Mouse (Mus musculus) myocyte (in vitro differentiated cells): ENCODE data around the gene Pum2. TPM values are rescaled to one million over a fixed set of nuclear protein-coding genes. Genes with fewer than 3 reads are reported as not detected.
"Not testable (repeated sequence)": the region's sequence is repeated elsewhere in the genome, so short reads cannot be mapped to it uniquely, and the experiment has no call there.

ENCODE experiments used
- H3K27me3 ChIP-seq: one replicate; pipeline ENCODE4 v1.6.1; 2011; ENCODE audit not compliant: control insufficient read depth, insufficient read depth, insufficient read length
- H3K36me3 ChIP-seq: one replicate; pipeline ENCODE4 v1.6.1; 2011; ENCODE audit not compliant: control insufficient read depth, insufficient read depth
- H3K4me2 ChIP-seq: one replicate; pipeline ENCODE4 v1.6.1; 2011; ENCODE audit warnings: low read depth, control low read depth
- H3K4me3 ChIP-seq: one replicate; pipeline ENCODE4 v1.5.1; 2011; ENCODE audit warnings: mild to moderate bottlenecking, control low read depth, moderate library complexity
- H3K79me2 ChIP-seq: one replicate; pipeline ENCODE4 v1.6.1; 2011; ENCODE audit not compliant: control insufficient read depth, insufficient read depth
- H3ac ChIP-seq: one replicate; pipeline ENCODE4 v1.6.1; 2011; ENCODE audit not compliant: control insufficient read depth, insufficient read length
- CEBPB ChIP-seq: IDR thresholded peaks from 2 replicates; pipeline ENCODE4 v1.6.1; 2011; ENCODE audit warnings: mild to moderate bottlenecking, moderate library complexity; ENCODE audit not compliant: poor library complexity, insufficient read depth, severe bottlenecking
- E2F4 ChIP-seq: IDR thresholded peaks from one replicate; pipeline ENCODE4 v1.6.1; 2011; ENCODE audit warnings: mild to moderate bottlenecking, control low read depth, moderate library complexity; ENCODE audit not compliant: insufficient read depth
- MAX ChIP-seq: IDR thresholded peaks from one replicate; pipeline ENCODE4 v1.6.1; 2011; ENCODE audit warnings: low read depth, mild to moderate bottlenecking, control low read depth
- MYOD1 ChIP-seq, 3 experiments: IDR thresholded peaks; one replicate each; pipeline ENCODE4 v1.6.1; 2011; ENCODE audit warnings: control low read depth in 2 of 3, low read depth in 2 of 3, mild to moderate bottlenecking in 2 of 3, moderate library complexity in 1 of 3; ENCODE audit not compliant: insufficient read length in 2 of 3, control insufficient read depth in 1 of 3
- MYOG ChIP-seq, 3 experiments: IDR thresholded peaks; one replicate each; pipeline ENCODE4 v1.6.1; 2011; ENCODE audit warnings: control low read depth in 2 of 3, low read depth in 2 of 3, mild to moderate bottlenecking in 2 of 3; ENCODE audit not compliant: insufficient read length in 2 of 3, control insufficient read depth in 1 of 3, insufficient read depth in 1 of 3
- POLR2A ChIP-seq: IDR thresholded peaks from one replicate; pipeline ENCODE4 v1.6.1; 2011; ENCODE audit warnings: low read depth, mild to moderate bottlenecking, control low read depth, moderate library complexity; ENCODE audit not compliant: insufficient read length
- POLR2AphosphoS2 ChIP-seq: IDR thresholded peaks from one replicate; pipeline ENCODE4 v1.6.1; 2011; ENCODE audit warnings: low read depth, control low read depth; ENCODE audit not compliant: insufficient read length
- REST ChIP-seq: IDR thresholded peaks from one replicate; pipeline ENCODE4 v1.6.1; 2011; ENCODE audit warnings: mild to moderate bottlenecking, control low read depth, moderate library complexity; ENCODE audit not compliant: insufficient read depth, insufficient read length
- SRF ChIP-seq: IDR thresholded peaks from one replicate; pipeline ENCODE4 v1.6.1; 2011; ENCODE audit warnings: low read depth; ENCODE audit not compliant: control insufficient read depth, insufficient read length
- TCF12 ChIP-seq: IDR thresholded peaks from one replicate; pipeline ENCODE4 v1.6.1; 2011; ENCODE audit warnings: mild to moderate bottlenecking, control low read depth; ENCODE audit not compliant: poor library complexity, insufficient read depth, severe bottlenecking
- TCF3 ChIP-seq: IDR thresholded peaks from one replicate; pipeline ENCODE4 v1.6.1; 2011; ENCODE audit warnings: low read depth, control low read depth; ENCODE audit not compliant: insufficient read length
- USF1 ChIP-seq: IDR thresholded peaks from one replicate; pipeline ENCODE4 v1.6.1; 2011; ENCODE audit warnings: low read depth, mild to moderate bottlenecking, control low read depth, moderate library complexity
- polyA plus RNA-seq: library from polyadenylated mRNA; unstranded; fragments of >200 nt; fragmentation: generic; extraction: Trizol; gene quantifications from one replicate; pipeline ENCODE4 v1.2.1, GENCODE M21; 2012; ENCODE audit warnings: missing spikeins

Pum2 gene
- polyA plus RNA-seq, 1 experiment: 17.8 TPM

GRCm38 (mm10) chr12:8676341-8676740 lies 2.4 kb downstream of the Pum2 start:
- Histone ChIP-seq H3K4me2 (peak overlapping the region; percentile 96), H3K79me2 (peaks cover 74% of the 10 kb centered on the region), H3K4me3 (no peak overlapping the region)

GRCm38 (mm10) chr12:8677926-8678325 lies 4.0 kb downstream of the Pum2 start:
- no peak overlapping the region for H3K4me2 ChIP-seq
- H3K4me3 ChIP-seq: no peak overlapping the region
- TF ChIP-seq MYOD1 (IDR thresholded peaks at IDR 0.05; ENCODE audit: control insufficient read depth in 1 of 3, insufficient read length in 2 of 3, low read depth in 2 of 3): no peak
- TF ChIP-seq E2F4: no peak
- no peak for TF ChIP-seq MAX
- TF ChIP-seq USF1: no peak
- no peak for TF ChIP-seq CEBPB
- TF ChIP-seq TCF3: no peak
- no peak for TF ChIP-seq TCF12
- no peak for TF ChIP-seq REST
- TF ChIP-seq POLR2AphosphoS2: no peak
- no peak for TF ChIP-seq SRF
- no peak for TF ChIP-seq MYOG (IDR thresholded peaks at IDR 0.05; ENCODE audit: control insufficient read depth in 1 of 3, insufficient read depth in 1 of 3, insufficient read length in 2 of 3, low read depth in 2 of 3)
- TF ChIP-seq POLR2A: no peak
- H3K27me3 ChIP-seq: no peaks in the 10 kb centered on the region
- peaks cover 5% of the 10 kb centered on the region for H3K36me3 ChIP-seq
- peaks cover 90% of the 10 kb centered on the region for H3K79me2 ChIP-seq
- H3ac ChIP-seq: no peak overlapping the region

More at GRCm38 (mm10) chr12:8676341-8676740, 2.4 kb downstream of the Pum2 start:
- no peaks in the 10 kb centered on the region for H3K27me3 ChIP-seq
- TF ChIP-seq TCF3 (no peak), POLR2AphosphoS2 (no peak), REST (no peak), SRF (no peak), TCF12 (no peak), E2F4 (no peak), POLR2A (no peak), MYOG (IDR thresholded peaks at IDR 0.05; ENCODE audit: control insufficient read depth in 1 of 3, insufficient read depth in 1 of 3, insufficient read length in 2 of 3, low read depth in 2 of 3) (no peak), MAX (no peak), USF1 (no peak), CEBPB (no peak), MYOD1 (IDR thresholded peaks at IDR 0.05; ENCODE audit: control insufficient read depth in 1 of 3, insufficient read length in 2 of 3, low read depth in 2 of 3) (no peak)
- peaks cover 5% of the 10 kb centered on the region for H3K36me3 ChIP-seq
- no peak overlapping the region for H3ac ChIP-seq

GRCm38 (mm10) chr12:8684200-8684599 lies 10.3 kb downstream of the Pum2 start:
- no peak overlapping the region for H3K4me3 ChIP-seq
- H3K79me2 ChIP-seq: peaks cover 100% of the 10 kb centered on the region
- H3K4me2 ChIP-seq: peak overlapping the region; percentile 40
- H3ac ChIP-seq: no peak overlapping the region
- H3K27me3 ChIP-seq: no peaks in the 10 kb centered on the region
- H3K36me3 ChIP-seq: peaks cover 5% of the 10 kb centered on the region
- TF ChIP-seq E2F4: no peak

- Histone ChIP-seq H3K27me3 (no peaks in the 10 kb centered on the region), H3K79me2 (peaks cover 100% of the 10 kb centered on the region), H3K36me3 (no peaks in the 10 kb centered on the region), H3K4me3 (no peak overlapping the region), H3ac (no peak overlapping the region), H3K4me2 (peak overlapping the region; percentile 33)
- TF ChIP-seq MYOD1 (IDR thresholded peaks at IDR 0.05; ENCODE audit: control insufficient read depth in 1 of 3, insufficient read length in 2 of 3, low read depth in 2 of 3) (peak in 1 of 3 experiments; percentile 15), USF1 (no peak)
These were observed 11.1 kb downstream of the Pum2 start for GRCm38 (mm10) chr12:8685036-8685435.

GRCm38 (mm10) chr12:8689882-8690281 lies 15.9 kb downstream of the Pum2 start:
- H3K79me2 ChIP-seq: peaks cover 100% of the 10 kb centered on the region

GRCm38 (mm10) chr12:8698895-8699294 lies 25.0 kb downstream of the Pum2 start:
- no peak for TF ChIP-seq E2F4
- TF ChIP-seq CEBPB: no peak
- TF ChIP-seq TCF12: no peak
- no peak for TF ChIP-seq TCF3
- TF ChIP-seq POLR2A: no peak
- TF ChIP-seq REST: no peak
- no peak for TF ChIP-seq MYOG (IDR thresholded peaks at IDR 0.05; ENCODE audit: control insufficient read depth in 1 of 3, insufficient read depth in 1 of 3, insufficient read length in 2 of 3, low read depth in 2 of 3)
- no peak for TF ChIP-seq MAX
- no peak for TF ChIP-seq POLR2AphosphoS2
- no peak for TF ChIP-seq MYOD1 (IDR thresholded peaks at IDR 0.05; ENCODE audit: control insufficient read depth in 1 of 3, insufficient read length in 2 of 3, low read depth in 2 of 3)
- no peak for TF ChIP-seq USF1
- no peak for TF ChIP-seq SRF
- H3K4me2 ChIP-seq: no peak overlapping the region
- H3ac ChIP-seq: no peak overlapping the region
- H3K36me3 ChIP-seq: peaks cover 22% of the 10 kb centered on the region
- H3K27me3 ChIP-seq: no peaks in the 10 kb centered on the region
- H3K4me3 ChIP-seq: no peak overlapping the region
- peaks cover 99% of the 10 kb centered on the region for H3K79me2 ChIP-seq

More at GRCm38 (mm10) chr12:8689882-8690281, 15.9 kb downstream of the Pum2 start:
- H3K4me2 ChIP-seq, H3K36me3 ChIP-seq, H3ac ChIP-seq, H3K27me3 ChIP-seq, H3K4me3 ChIP-seq: not testable (repeated sequence)
